Mouse (Mus musculus) neural tube, embryonic 11.5 days (tissue): ENCODE results near the gene Gm45753. TPM values are rescaled to one million over a fixed set of nuclear protein-coding genes. Genes with fewer than 3 reads are reported as not detected.

ENCODE experiments used
- ATAC-seq: fragments of 200-750 bp; cut with Nextera tagmentation; 2 replicates; pipeline ENCODE4 v1.8.0; 2017; ENCODE audit warnings: moderate number of reproducible peaks, mild to moderate bottlenecking, moderate TSS enrichment, moderate library complexity; ENCODE audit not compliant: insufficient read depth, low FRiP score, low TSS enrichment
- DNase-seq: peaks from one replicate; pipeline ENCODE4 v3.0.0-alpha.2; 2015; ENCODE audit warnings: low spot score
- H3K27ac ChIP-seq: fragments of 300-500 bp; sonication (generic); 2 replicates; pipeline ENCODE4 v1.5.1; 2014; ENCODE audit warnings: low read depth, mild to moderate bottlenecking, low read length
- H3K27me3 ChIP-seq: fragments of 300-500 bp; sonication (generic); 2 replicates; pipeline ENCODE4 v1.6.1; 2014; ENCODE audit warnings: mild to moderate bottlenecking, low read length, mixed read lengths; ENCODE audit not compliant: control insufficient read depth, insufficient read depth
- H3K36me3 ChIP-seq: fragments of 300-500 bp; sonication (generic); 2 replicates; pipeline ENCODE4 v1.6.1; 2014; ENCODE audit warnings: mild to moderate bottlenecking, low read length, moderate library complexity, mixed read lengths; ENCODE audit not compliant: control insufficient read depth, insufficient read depth
- H3K4me1 ChIP-seq: fragments of 300-500 bp; sonication (generic); 2 replicates; pipeline ENCODE4 v1.6.1; 2014; ENCODE audit warnings: low read length, mixed read lengths; ENCODE audit not compliant: control insufficient read depth, insufficient read depth
- H3K4me2 ChIP-seq: fragments of 300-500 bp; sonication (generic); 2 replicates; pipeline ENCODE4 v1.6.1; 2014; ENCODE audit warnings: low read depth, mild to moderate bottlenecking, moderate library complexity
- H3K4me3 ChIP-seq: fragments of 300-500 bp; sonication (generic); 2 replicates; pipeline ENCODE4 v1.5.1; 2014; ENCODE audit warnings: low read depth, low read length
- H3K9ac ChIP-seq: fragments of 300-500 bp; sonication (generic); 2 replicates; pipeline ENCODE4 v1.6.1; 2014; ENCODE audit warnings: mild to moderate bottlenecking, low read length
- H3K9me3 ChIP-seq: fragments of 300-500 bp; sonication (generic); 2 replicates; pipeline ENCODE4 v1.6.1; 2016; ENCODE audit warnings: low read length; ENCODE audit not compliant: control insufficient read depth
- WGBS: fragments of 180-500 bp; shearing (Covaris S2); extraction: QIAGEN DNeasy Blood & Tissue Kit; methylation state at CpG from one replicate; pipeline ENCODE4 v1.1.7; 2014; 5-methylcytosine and 5-hydroxymethylcytosine counted together
- polyA plus RNA-seq: library from polyadenylated mRNA; unstranded; fragments of >200 nt; fragmentation: Nextera tagmentation; extraction: Ambion mirVana; gene quantifications from 2 replicates; pipeline ENCODE4 v1.2.1, GENCODE M21; 2014

The Gm45753 gene
- not detected in 2 replicates for polyA plus RNA-seq

DNA sequence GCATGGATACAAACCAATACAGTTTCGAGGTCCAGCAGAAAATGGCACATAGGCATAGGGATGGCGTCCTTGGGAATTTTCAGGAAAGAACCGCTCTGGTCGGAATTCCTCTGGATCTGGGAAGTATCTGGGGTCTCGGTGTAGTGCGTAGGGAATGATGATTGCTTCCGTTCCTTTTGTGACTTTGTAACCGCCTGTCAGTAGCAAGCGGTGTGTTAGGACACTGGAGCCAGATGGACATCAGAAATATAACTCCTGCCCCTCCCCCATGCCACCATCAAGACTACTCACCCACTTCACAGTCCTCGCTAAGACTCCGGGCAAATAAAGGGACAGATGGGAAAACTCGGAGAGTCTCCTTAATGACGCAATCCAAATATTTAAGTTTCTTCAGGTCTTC lies at the start of gene Gm45753:
Gene Gm45753, minus strand, starts transcription at position 101 of the 400 bp plus-strand sequence.
- no peaks in the 10 kb centered on the region for H3K36me3 ChIP-seq
- H3K27ac ChIP-seq: no peak within 1 kb of the TSS
- no peak within 1 kb of the TSS for H3K4me2 ChIP-seq
- 91% methylated on average over 13 of the region's 13 CpGs for WGBS
- no peaks in the 10 kb centered on the region for H3K9me3 ChIP-seq
- no peak for ATAC-seq
- no peak within 1 kb of the TSS for H3K4me3 ChIP-seq
- no peak within 1 kb of the TSS for H3K9ac ChIP-seq
- no peaks in the 10 kb centered on the region for H3K27me3 ChIP-seq
- no peak for DNase-seq
- H3K4me1 ChIP-seq: no peaks in the 10 kb centered on the region

DNA sequence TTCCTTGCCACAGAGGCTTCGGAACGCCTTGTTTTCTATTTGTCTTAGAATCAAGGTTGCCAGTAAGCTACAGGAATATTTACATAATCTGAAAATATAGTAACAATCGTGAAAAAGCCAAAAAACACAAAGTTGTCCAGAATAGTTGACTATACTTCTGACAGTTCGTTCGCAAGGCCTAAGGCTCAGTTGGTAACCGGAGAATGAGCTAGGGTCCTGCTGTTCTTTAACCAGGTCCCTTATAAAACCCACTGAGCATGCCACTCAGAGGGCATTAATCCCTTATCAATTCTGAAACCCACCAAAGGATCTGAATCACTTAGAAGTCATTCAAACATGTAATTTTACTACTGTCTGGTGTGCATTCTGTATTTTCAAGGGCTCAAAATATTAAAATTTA lies 47.5 kb upstream of the Gm45753 start:
- Histone ChIP-seq H3K4me3 (no peak overlapping the region), H3K9ac (no peak overlapping the region), H3K4me2 (no peak overlapping the region), H3K4me1 (peaks cover 3% of the 10 kb centered on the region; the same call in 1 of the 2 replicates), H3K9me3 (no peaks in the 10 kb centered on the region), H3K27me3 (no peaks in the 10 kb centered on the region), H3K36me3 (no peaks in the 10 kb centered on the region), H3K27ac (no peak overlapping the region)
- WGBS: 84% methylated on average over 6 of the region's 6 CpGs
- DNase-seq: no peak
- no peak for ATAC-seq

DNA sequence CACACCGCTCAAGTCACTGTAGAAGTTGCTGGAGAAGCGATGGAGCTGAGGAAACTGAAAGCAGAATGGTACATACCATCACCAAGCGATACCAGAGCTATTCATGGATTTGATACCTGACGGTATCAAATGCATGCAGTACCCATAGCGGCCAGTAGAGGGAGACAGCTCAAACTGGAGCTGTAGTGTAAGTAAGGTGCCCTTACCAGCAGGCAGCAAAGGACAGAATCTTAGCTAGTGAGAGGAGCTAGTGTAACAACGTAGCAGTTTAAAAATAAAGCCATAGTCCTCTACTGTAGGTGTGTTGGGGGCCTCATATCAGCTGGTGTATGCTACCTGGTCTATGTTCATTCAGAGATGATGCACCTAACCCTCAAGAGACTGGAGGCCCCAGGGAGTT lies 36.8 kb upstream of the Gm45753 start:
- H3K27ac ChIP-seq: no peak overlapping the region
- no peak overlapping the region for H3K4me3 ChIP-seq
- ATAC-seq: peak; percentile 31; the same call in 1 of the 2 replicates
- H3K9ac ChIP-seq: no peak overlapping the region
- 22% methylated on average over 6 of the region's 6 CpGs for WGBS
- no peaks in the 10 kb centered on the region for H3K4me1 ChIP-seq
- H3K9me3 ChIP-seq: no peaks in the 10 kb centered on the region
- H3K4me2 ChIP-seq: no peak overlapping the region
- peak; percentile 77 for DNase-seq
- no peaks in the 10 kb centered on the region for H3K36me3 ChIP-seq
- no peaks in the 10 kb centered on the region for H3K27me3 ChIP-seq

DNA sequence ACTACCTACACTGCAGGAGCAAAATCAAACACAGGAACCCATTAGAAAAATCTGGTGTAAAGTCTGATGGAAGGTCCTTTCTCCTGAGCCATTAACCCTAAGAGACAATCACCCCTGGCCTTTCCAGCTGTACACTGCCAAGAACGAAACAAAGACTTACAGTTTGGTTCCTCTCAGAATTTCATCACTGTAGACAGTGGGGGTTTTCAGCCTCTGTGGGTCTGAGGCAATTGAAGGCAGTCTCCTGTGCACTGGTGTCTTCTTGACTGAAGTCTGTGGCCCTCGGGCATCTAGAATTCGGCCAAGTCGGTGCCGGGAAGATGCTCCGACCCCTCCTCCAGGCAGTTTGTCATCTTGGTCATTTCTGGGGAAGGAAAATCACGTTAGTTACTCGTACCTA lies 36.0 kb upstream of the Gm45753 start:
- no peaks in the 10 kb centered on the region for H3K27me3 ChIP-seq
- DNase-seq (no peak), ATAC-seq (no peak)
- no peak overlapping the region for H3K4me2 ChIP-seq
- 88% methylated on average over 8 of the region's 8 CpGs for WGBS
- H3K4me1 ChIP-seq: no peaks in the 10 kb centered on the region
- H3K9me3 ChIP-seq: no peaks in the 10 kb centered on the region
- H3K9ac ChIP-seq: no peak overlapping the region
- no peak overlapping the region for H3K27ac ChIP-seq
- H3K4me3 ChIP-seq: no peak overlapping the region
- H3K36me3 ChIP-seq: no peaks in the 10 kb centered on the region

DNA sequence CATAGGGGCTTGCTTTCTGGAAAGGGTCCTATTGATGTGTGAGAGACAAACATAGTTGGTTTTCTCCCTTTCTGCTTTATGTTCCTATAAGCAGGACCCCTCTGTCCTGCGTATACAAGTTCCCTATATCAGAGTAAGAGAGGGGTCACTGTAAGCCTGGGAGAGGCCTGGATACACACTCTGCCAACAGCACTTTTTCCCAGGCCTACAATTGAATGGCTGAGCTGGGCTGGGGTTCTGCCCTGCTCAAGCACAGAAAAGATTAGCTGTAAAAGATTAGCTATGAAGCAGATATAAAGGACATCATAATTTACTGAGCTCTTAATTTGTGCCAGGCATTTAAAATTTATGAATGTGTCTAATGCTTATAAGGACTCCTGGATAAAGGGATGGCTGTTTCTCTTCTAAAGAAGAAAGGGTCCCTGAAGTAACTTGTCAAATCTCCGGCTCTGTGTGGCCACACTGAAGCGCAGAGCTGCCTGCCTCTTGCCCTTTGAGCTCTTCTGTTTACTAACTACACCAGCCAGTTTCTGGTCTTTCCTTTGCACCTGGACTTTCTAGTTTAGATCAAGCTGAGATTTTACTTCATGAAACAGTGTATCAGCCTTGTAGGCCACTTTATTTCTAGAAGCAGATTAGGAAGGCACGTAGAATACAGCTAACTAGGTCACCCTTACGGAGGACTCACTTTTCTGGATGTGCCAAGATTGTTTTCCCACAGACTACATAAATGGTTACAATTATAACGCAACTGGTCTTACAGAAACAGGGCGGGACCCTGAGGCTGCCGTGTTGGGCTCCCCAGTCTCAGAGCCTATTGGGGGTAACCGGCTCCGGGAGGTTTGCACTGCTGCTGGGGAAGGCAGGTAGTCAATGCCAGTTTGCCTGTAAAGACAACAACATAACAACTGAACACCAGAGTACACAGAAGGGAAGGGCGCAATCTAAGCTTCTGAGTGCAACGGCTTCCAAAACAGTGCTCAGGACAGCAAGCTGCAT lies 33.7 kb upstream of the Gm45753 start:
- Histone ChIP-seq H3K4me2 (no peak overlapping the region), H3K4me3 (no peak overlapping the region), H3K4me1 (no peaks in the 10 kb centered on the region), H3K9ac (no peak overlapping the region), H3K27ac (no peak overlapping the region), H3K27me3 (no peaks in the 10 kb centered on the region), H3K9me3 (no peaks in the 10 kb centered on the region), H3K36me3 (no peaks in the 10 kb centered on the region)
- 92% methylated on average over 12 of the region's 12 CpGs for WGBS
- ATAC-seq: no peak
- DNase-seq: no peak

DNA sequence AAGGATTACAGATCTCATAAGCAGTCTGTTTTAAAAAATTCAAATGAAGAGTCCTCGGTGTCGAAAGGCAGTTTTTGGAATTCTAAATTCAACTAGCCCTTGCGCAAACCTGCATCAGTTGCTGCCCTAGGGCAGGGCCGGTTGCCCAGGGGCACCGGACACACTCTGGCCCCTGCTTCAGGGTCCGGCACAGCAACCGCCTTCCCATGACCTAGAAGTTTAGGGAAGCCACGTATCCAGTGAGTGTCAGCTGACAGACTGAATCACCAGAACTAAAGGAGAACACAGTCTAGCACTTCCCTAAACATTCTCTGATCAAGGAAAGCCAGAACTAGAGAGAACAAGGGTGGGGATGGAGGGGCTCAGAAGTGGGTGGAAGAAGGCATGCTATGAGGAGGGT lies 25.2 kb upstream of the Gm45753 start:
- no peak for DNase-seq
- no peak overlapping the region for H3K27ac ChIP-seq

DNA sequence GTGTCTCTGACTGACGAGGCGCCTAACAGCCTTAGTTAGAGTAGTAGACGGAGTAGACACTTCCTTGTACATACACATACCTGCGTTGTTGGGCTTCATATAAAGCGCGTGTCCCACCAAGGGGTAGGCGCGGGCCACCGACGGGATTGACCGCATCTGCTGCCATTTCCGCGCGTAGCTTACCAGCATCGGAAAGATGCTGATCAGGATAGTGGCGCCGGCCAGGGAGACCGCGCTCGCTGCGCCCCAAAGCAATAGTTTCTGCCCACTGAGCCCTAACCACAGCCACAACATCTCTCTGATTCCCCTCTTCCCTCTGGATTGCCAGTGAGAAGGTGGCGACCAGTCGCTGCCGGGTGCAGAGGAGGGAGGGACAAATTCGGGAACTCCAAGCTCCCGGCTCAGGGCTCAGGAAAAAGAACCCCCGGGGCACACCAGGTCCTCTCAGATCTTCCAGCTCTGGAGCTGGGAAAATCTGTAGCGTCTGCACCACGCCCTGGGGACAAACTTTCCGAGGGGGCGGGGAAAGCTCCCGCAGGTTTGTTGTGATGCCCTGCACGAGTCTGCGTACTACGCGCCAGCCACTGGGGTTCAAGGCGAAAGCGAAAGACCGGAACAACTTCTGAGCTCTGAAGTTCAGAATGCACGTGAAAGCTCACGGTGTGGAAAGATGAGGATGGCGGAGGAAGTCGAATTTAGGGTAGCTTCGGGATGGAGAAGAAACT lies 24.6 kb upstream of the Gm45753 start, which contains the start of gene Cyp4v3:
Gene Cyp4v3, minus strand, starts transcription at position 532 of the 725 bp plus-strand sequence.
- no peaks in the 10 kb centered on the region; the same call in 1 of the 2 replicates for H3K27me3 ChIP-seq
- no peak within 1 kb of the TSS for H3K27ac ChIP-seq
- peak within 1 kb of the TSS; percentile 43 for H3K9ac ChIP-seq
- DNase-seq (peak; percentile 66), ATAC-seq (peak; percentile 80)
- H3K4me1 ChIP-seq: no peaks in the 10 kb centered on the region
- H3K4me3 ChIP-seq: peak within 1 kb of the TSS; percentile 46
- H3K36me3 ChIP-seq: no peaks in the 10 kb centered on the region
- under 1% methylated on average over 44 of the region's 44 CpGs for WGBS
- H3K4me2 ChIP-seq: peak within 1 kb of the TSS; percentile 82
- no peaks in the 10 kb centered on the region for H3K9me3 ChIP-seq

More for the DNA sequence above, 25.2 kb upstream of the Gm45753 start:
- WGBS: 3% methylated on average over 8 of the region's 8 CpGs
- H3K9me3 ChIP-seq: no peaks in the 10 kb centered on the region
- no peak for ATAC-seq
- peak overlapping the region; percentile 46 for H3K4me3 ChIP-seq
- H3K36me3 ChIP-seq: no peaks in the 10 kb centered on the region
- no peak overlapping the region; the same call in 1 of the 2 replicates for H3K9ac ChIP-seq
- H3K27me3 ChIP-seq: no peaks in the 10 kb centered on the region; the same call in 1 of the 2 replicates
- H3K4me1 ChIP-seq: no peaks in the 10 kb centered on the region
- peak overlapping the region; percentile 82 for H3K4me2 ChIP-seq

DNA sequence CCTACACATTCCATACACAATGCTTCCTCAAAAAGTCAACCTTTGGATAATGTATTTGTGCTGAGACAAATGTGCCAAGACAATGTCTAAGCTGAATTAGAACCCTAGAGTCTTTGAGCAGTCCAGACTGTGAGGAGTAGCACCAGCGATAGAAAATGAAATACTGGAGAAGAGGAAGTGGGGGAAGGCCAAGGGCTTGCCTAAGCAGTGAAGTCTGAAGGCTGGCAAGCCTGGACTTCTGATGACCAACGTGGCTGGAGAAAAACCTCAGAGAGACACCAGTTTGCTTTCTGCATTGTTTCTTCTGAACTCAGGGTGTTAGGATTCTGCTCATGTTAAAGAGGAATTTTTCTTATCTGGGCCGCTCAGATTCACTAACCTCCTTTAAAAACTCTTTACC lies 22.6 kb upstream of the Gm45753 start:
- Histone ChIP-seq H3K4me1 (no peaks in the 10 kb centered on the region), H3K27me3 (no peaks in the 10 kb centered on the region; the same call in 1 of the 2 replicates), H3K9ac (no peak overlapping the region), H3K4me2 (no peak overlapping the region), H3K36me3 (no peaks in the 10 kb centered on the region), H3K27ac (no peak overlapping the region), H3K9me3 (no peaks in the 10 kb centered on the region), H3K4me3 (no peak overlapping the region)
- ATAC-seq (no peak), DNase-seq (no peak)
- 75% methylated on average over 3 of the region's 3 CpGs for WGBS
